Mouse (Mus musculus) kidney, adult 2 months (tissue): ENCODE results near the gene Gm10061.

Experiments
- CTCF ChIP-seq: fragments of 200-500 bp; conservative IDR thresholded peaks from 2 replicates; pipeline ENCODE4 v1.5.1; 2011; ENCODE audit warnings: low read depth, mild to moderate bottlenecking, control low read depth, low read length, moderate library complexity, mixed read lengths; ENCODE audit not compliant: insufficient read depth, insufficient read length
- POLR2A ChIP-seq: fragments of 200-500 bp; IDR thresholded peaks from one replicate; pipeline ENCODE4 v1.6.1; 2011; ENCODE audit warnings: low read depth, low read length, control low read depth

DNA sequence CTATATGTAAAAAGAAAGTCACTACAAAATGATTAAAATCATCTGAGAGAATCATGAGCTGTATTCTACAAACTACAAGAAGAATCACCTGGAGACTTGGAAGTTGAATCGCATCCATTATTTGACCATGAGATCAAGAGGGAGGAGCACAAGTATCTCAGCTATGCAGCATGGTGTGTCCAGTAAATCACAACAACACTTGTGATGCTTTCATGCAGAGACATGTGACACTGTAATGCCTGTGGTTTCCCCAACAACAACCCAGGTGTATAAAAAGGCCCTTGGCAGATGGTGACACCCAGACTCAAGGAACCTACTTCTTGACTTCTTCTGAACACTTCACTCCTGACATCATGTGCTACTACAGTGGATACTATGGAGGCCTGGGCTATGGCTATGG is at the start of gene Gm10061:
- TF ChIP-seq POLR2A (no peak), CTCF (no peak)
